Mouse (Mus musculus): Measurements from ENCODE around the gene Golt1b. TPM values are rescaled to one million over a fixed set of nuclear protein-coding genes. Genes with fewer than 3 reads are reported as not detected.

Golt1b gene
- polyA plus RNA-seq, 1 experiment from 2014 or later: 68.5 TPM

GRCm38 (mm10) chr6:142412906-142413491, 26.0 kb downstream of the Golt1b start, which contains the start of gene Spx:
TSS of gene Spx (plus strand) at chr6:142413441.
- TF ChIP-seq CTCF (IDR thresholded peaks at IDR 0.05; ENCODE audit: low read depth) (no peak), EP300 (optimal IDR thresholded peaks at IDR 0.05) (no peak)
- WGBS: 54% methylated on average over 11 of the region's 11 CpGs

DNA sequence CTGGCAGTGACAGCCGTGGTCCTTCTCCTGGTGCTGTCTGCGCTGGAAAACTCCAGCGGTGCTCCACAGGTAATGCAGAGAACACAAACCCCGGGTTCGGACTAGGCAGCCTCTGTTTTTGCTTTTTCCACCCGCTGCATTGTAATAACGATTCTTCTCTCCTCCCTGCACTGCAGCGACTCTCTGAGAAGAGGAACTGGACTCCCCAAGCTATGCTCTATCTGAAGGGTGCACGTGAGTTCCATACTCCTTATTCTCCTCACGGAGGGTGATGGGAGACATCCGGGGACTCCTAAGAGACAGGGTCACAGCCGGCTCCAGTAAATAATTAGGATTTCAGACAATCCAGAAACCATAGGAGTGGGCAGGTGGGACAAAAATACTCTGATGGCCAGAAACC, 26.8 kb downstream of the Golt1b start:
- WGBS: 21% methylated on average over 12 of the region's 12 CpGs
- no peak overlapping the region for H3K27ac ChIP-seq (replicated peaks)
- H3K9ac ChIP-seq (ENCODE audit: low read length): no peak overlapping the region
- no peak overlapping the region for H3K4me3 ChIP-seq (ENCODE audit: low read depth, low read length)
- DNase-seq (ENCODE audit: low spot score): no peak
- no peaks in the 10 kb centered on the region for H3K4me1 ChIP-seq (replicated peaks; ENCODE audit: control insufficient read depth, insufficient read depth)
- no peaks in the 10 kb centered on the region for H3K27me3 ChIP-seq (ENCODE audit: control insufficient read depth, insufficient read depth, low read length)
- H3K4me2 ChIP-seq (replicated peaks; ENCODE audit: low read depth): no peak overlapping the region
- H3K36me3 ChIP-seq (ENCODE audit: control insufficient read depth, insufficient read depth, low read length): no peaks in the 10 kb centered on the region
- no peak for TF ChIP-seq EP300 (optimal IDR thresholded peaks at IDR 0.05)
- TF ChIP-seq CTCF (IDR thresholded peaks at IDR 0.05; ENCODE audit: low read depth): no peak
- no peak for ATAC-seq (ENCODE audit: low FRiP score, low TSS enrichment)
- H3K9me3 ChIP-seq (ENCODE audit: control insufficient read depth, low read length): no peaks in the 10 kb centered on the region

More at GRCm38 (mm10) chr6:142412906-142413491, 26.0 kb downstream of the Golt1b start, which contains the start of gene Spx:
- ATAC-seq (ENCODE audit: low FRiP score, low TSS enrichment) (no peak), DNase-seq (ENCODE audit: low spot score) (no peak)
- H3K4me2 ChIP-seq (replicated peaks; ENCODE audit: low read depth): no peak within 1 kb of the TSS
- no peaks in the 10 kb centered on the region for H3K27me3 ChIP-seq (ENCODE audit: control insufficient read depth, insufficient read depth, low read length)
- H3K36me3 ChIP-seq (ENCODE audit: control insufficient read depth, insufficient read depth, low read length): no peaks in the 10 kb centered on the region
- no peak within 1 kb of the TSS for H3K27ac ChIP-seq (replicated peaks)
- H3K9me3 ChIP-seq (ENCODE audit: control insufficient read depth, low read length): no peaks in the 10 kb centered on the region
- no peak within 1 kb of the TSS for H3K9ac ChIP-seq (ENCODE audit: low read length)
- H3K4me3 ChIP-seq (ENCODE audit: low read depth, low read length): no peak within 1 kb of the TSS
- no peaks in the 10 kb centered on the region for H3K4me1 ChIP-seq (replicated peaks; ENCODE audit: control insufficient read depth, insufficient read depth)

DNA sequence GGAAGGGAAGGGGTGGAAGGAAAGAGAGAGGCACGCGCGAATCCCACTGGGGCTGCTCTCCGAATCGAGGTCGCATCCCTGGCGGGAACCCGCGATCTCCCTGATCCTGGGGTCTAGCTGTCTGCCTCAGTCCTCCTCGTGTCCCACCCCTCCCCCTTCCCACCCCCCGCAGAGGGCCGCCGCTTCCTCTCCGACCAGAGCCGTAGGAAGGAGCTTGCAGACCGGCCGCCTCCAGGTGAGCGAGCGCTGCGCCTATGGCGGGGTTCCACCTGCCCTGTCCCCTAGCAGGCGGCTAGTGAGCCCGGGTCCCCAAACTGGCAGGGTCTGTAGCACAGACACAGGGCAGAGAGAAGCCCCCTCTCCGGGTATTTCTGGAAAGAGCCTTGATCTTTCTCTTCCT, 27.6 kb downstream of the Golt1b start:
- H3K4me2 ChIP-seq (replicated peaks; ENCODE audit: low read depth): peak overlapping the region; percentile 23; the same call in 1 of the 2 replicates
- no peaks in the 10 kb centered on the region for H3K36me3 ChIP-seq (ENCODE audit: control insufficient read depth, insufficient read depth, low read length)
- H3K27me3 ChIP-seq (ENCODE audit: control insufficient read depth, insufficient read depth, low read length): no peaks in the 10 kb centered on the region
- WGBS: 3% methylated on average over 19 of the region's 24 CpGs
- H3K9me3 ChIP-seq (ENCODE audit: control insufficient read depth, low read length): no peaks in the 10 kb centered on the region
- peak overlapping the region; percentile 23; the same call in 1 of the 2 replicates for H3K9ac ChIP-seq (ENCODE audit: low read length)
- H3K27ac ChIP-seq (replicated peaks): no peak overlapping the region
- DNase-seq (ENCODE audit: low spot score) (peak; percentile 17), ATAC-seq (ENCODE audit: low FRiP score, low TSS enrichment) (no peak)
- peak overlapping the region; percentile 12; the same call in 1 of the 2 replicates for H3K4me3 ChIP-seq (ENCODE audit: low read depth, low read length)
- TF ChIP-seq EP300 (optimal IDR thresholded peaks at IDR 0.05) (no peak), CTCF (IDR thresholded peaks at IDR 0.05; ENCODE audit: low read depth) (no peak)
- H3K4me1 ChIP-seq (replicated peaks; ENCODE audit: control insufficient read depth, insufficient read depth): no peaks in the 10 kb centered on the region

DNA sequence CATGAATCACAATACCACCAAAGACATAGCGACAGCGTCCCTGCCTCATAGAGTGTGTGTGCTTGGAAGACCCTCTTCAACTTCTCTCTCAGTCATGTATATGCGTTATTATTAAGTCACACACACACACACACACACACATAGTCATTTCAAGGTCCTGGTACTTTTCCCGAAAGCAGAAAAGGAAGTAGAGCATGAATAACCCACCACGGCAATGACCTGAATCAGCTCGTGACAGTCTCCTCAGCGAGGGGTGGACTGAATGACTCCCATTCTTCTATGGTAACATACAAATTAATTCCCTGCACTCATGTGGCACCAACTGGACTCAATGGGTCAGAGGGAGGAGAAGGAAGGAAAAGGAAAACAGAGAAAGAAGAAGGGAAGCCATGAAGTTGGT, 38.0 kb downstream of the Golt1b start:
- ATAC-seq (ENCODE audit: low FRiP score, low TSS enrichment): no peak
- WGBS: 70% methylated on average over 7 of the region's 7 CpGs
- H3K4me1 ChIP-seq (replicated peaks; ENCODE audit: control insufficient read depth, insufficient read depth): no peaks in the 10 kb centered on the region

GRCm38 (mm10) chr6:142429072-142429471, 42.1 kb downstream of the Golt1b start:
- H3K36me3 ChIP-seq (ENCODE audit: control insufficient read depth, insufficient read depth, low read length): no peaks in the 10 kb centered on the region

More for the DNA sequence above, 38.0 kb downstream of the Golt1b start:
- Histone ChIP-seq H3K9ac (ENCODE audit: low read length) (no peak overlapping the region), H3K4me2 (replicated peaks; ENCODE audit: low read depth) (no peak overlapping the region), H3K9me3 (ENCODE audit: control insufficient read depth, low read length) (no peaks in the 10 kb centered on the region), H3K27me3 (ENCODE audit: control insufficient read depth, insufficient read depth, low read length) (no peaks in the 10 kb centered on the region), H3K27ac (replicated peaks) (no peak overlapping the region), H3K4me3 (ENCODE audit: low read depth, low read length) (no peak overlapping the region), H3K36me3 (ENCODE audit: control insufficient read depth, insufficient read depth, low read length) (no peaks in the 10 kb centered on the region)
- DNase-seq (ENCODE audit: low spot score): no peak
- TF ChIP-seq EP300 (optimal IDR thresholded peaks at IDR 0.05) (no peak), CTCF (IDR thresholded peaks at IDR 0.05; ENCODE audit: low read depth) (no peak)

DNA sequence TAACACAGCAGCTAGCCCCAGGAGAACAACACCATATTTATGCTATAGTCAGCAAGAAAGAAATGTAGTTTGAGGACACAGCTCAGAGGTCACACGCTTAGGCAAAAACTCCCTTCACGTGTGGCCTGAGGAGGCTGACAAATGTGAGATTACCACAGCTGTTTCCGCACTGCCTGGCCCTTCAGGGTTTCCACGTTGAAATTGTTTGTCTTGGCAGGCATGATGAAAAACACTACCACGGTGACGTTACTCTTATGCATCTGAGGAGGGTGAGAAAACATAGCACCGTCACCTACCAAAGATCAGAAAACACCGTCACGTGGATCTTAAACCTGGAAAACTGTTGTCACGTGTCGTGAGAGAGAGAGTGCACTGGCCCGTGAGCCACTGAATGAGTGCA, 64.4 kb downstream of the Golt1b start:
- H3K27ac ChIP-seq (replicated peaks): no peak overlapping the region
- no peak overlapping the region for H3K4me2 ChIP-seq (replicated peaks; ENCODE audit: low read depth)
- no peaks in the 10 kb centered on the region for H3K27me3 ChIP-seq (ENCODE audit: control insufficient read depth, insufficient read depth, low read length)
- H3K9me3 ChIP-seq (ENCODE audit: control insufficient read depth, low read length): no peaks in the 10 kb centered on the region
- no peaks in the 10 kb centered on the region for H3K36me3 ChIP-seq (ENCODE audit: control insufficient read depth, insufficient read depth, low read length)
- DNase-seq (ENCODE audit: low spot score): no peak
- ATAC-seq (ENCODE audit: low FRiP score, low TSS enrichment): no peak
- 65% methylated on average over 12 of the region's 12 CpGs for WGBS
- H3K9ac ChIP-seq (ENCODE audit: low read length): no peak overlapping the region
- no peak overlapping the region for H3K4me3 ChIP-seq (ENCODE audit: low read depth, low read length)
- no peaks in the 10 kb centered on the region for H3K4me1 ChIP-seq (replicated peaks; ENCODE audit: control insufficient read depth, insufficient read depth)
- TF ChIP-seq CTCF (IDR thresholded peaks at IDR 0.05; ENCODE audit: low read depth): no peak

More at GRCm38 (mm10) chr6:142429072-142429471, 42.1 kb downstream of the Golt1b start:
- no peak overlapping the region for H3K4me3 ChIP-seq (ENCODE audit: low read depth, low read length)
- no peak for ATAC-seq (ENCODE audit: low FRiP score, low TSS enrichment)
- no peak overlapping the region for H3K9ac ChIP-seq (ENCODE audit: low read length)
- no peak overlapping the region for H3K4me2 ChIP-seq (replicated peaks; ENCODE audit: low read depth)
- H3K27ac ChIP-seq (replicated peaks): no peak overlapping the region
- H3K9me3 ChIP-seq (ENCODE audit: control insufficient read depth, low read length): no peaks in the 10 kb centered on the region
- no peaks in the 10 kb centered on the region for H3K27me3 ChIP-seq (ENCODE audit: control insufficient read depth, insufficient read depth, low read length)
- no peak for DNase-seq (ENCODE audit: low spot score)
- no peak for TF ChIP-seq CTCF (IDR thresholded peaks at IDR 0.05; ENCODE audit: low read depth)
- H3K4me1 ChIP-seq (replicated peaks; ENCODE audit: control insufficient read depth, insufficient read depth): no peaks in the 10 kb centered on the region

All from stomach, postnatal 0 days (tissue).